Mouse (Mus musculus) heart, adult 2 months (tissue): ENCODE measurements around the gene Olfml1. TPM values are rescaled to one million over a fixed set of nuclear protein-coding genes. Genes with fewer than 3 reads are reported as not detected.

Experiments
- DNase-seq, 2 experiments: peaks; one replicate each; pipeline ENCODE4 v3.0.0; 2021
- H3K27ac ChIP-seq: fragments of 200-600 bp; 2 replicates; pipeline ENCODE4 v1.8.1; 2022
- H3K27me3 ChIP-seq: fragments of 200-500 bp; 2 replicates; pipeline ENCODE4 v1.6.1; 2012; ENCODE audit warnings: mild to moderate bottlenecking, low read length, inconsistent platforms, mixed read lengths; ENCODE audit not compliant: control insufficient read depth, insufficient read depth
- H3K36me3 ChIP-seq: fragments of 200-500 bp; 2 replicates; pipeline ENCODE4 v1.6.1; 2012; ENCODE audit warnings: low read length, inconsistent platforms; ENCODE audit not compliant: control insufficient read depth, insufficient read depth
- H3K4me1 ChIP-seq: fragments of 200-500 bp; 2 replicates; pipeline ENCODE4 v1.6.1; 2011; ENCODE audit warnings: low read length; ENCODE audit not compliant: control insufficient read depth, insufficient read depth
- H3K4me3 ChIP-seq: fragments of 200-600 bp; 2 replicates; pipeline ENCODE4 v1.8.1; 2022
- H3K79me2 ChIP-seq: fragments of 200-500 bp; replicated peaks from 2 replicates; pipeline ENCODE4 v1.6.1; 2012; ENCODE audit warnings: mild to moderate bottlenecking, inconsistent platforms, low read length, moderate library complexity, mixed read lengths; ENCODE audit not compliant: control insufficient read depth, insufficient read depth
- H3K9ac ChIP-seq: fragments of 200-500 bp; 2 replicates; pipeline ENCODE4 v1.6.1; 2012; ENCODE audit warnings: low read depth, mild to moderate bottlenecking, control low read depth, inconsistent platforms, low read length, mixed read lengths
- CTCF ChIP-seq: fragments of 200-600 bp; IDR thresholded peaks from 2 replicates; pipeline ENCODE4 v1.8.1; 2022; ENCODE audit warnings: antibody characterized with exemption, mild to moderate bottlenecking, moderate library complexity
- EP300 ChIP-seq: fragments of 200-500 bp; IDR thresholded peaks from 2 replicates; pipeline ENCODE4 v1.6.1; 2011; ENCODE audit warnings: low read depth, low read length, control low read depth; ENCODE audit not compliant: insufficient read depth
- POLR2A ChIP-seq: fragments of 200-500 bp; IDR thresholded peaks from 2 replicates; pipeline ENCODE4 v1.6.1; 2011; ENCODE audit warnings: mild to moderate bottlenecking, low read depth, low read length, control low read depth; ENCODE audit not compliant: insufficient read depth
- WGBS: fragments of 180-500 bp; shearing (Covaris S2); methylation state at CpG from one replicate; pipeline ENCODE4 v1.1.7; 2018; 5-methylcytosine and 5-hydroxymethylcytosine counted together
- intact Hi-C: fragments of 180-260 bp; cut with DNase I; formaldehyde crosslinking; loops from one replicate; pipeline ENCODE4 v1.15.1; 2025
- polyA plus RNA-seq: library from polyadenylated mRNA; depleted of rRNA; stranded (reverse); fragments of >200 nt; gene quantifications from 2 replicates; pipeline ENCODE4 v1.2.3, GENCODE M21; 2012
- total RNA-seq, 2 experiments: library from RNA; stranded (reverse); gene quantifications; 2 replicates each; pipeline ENCODE4 v1.2.3; 2021

The Olfml1 gene
- total and polyA plus RNA-seq, 3 experiments: 4.0 to 4.6 (median 4.1) TPM

GRCm38 (mm10) chr7:107592641-107593040 is 25.4 kb downstream of the Olfml1 start:
- no peak overlapping the region for H3K9ac ChIP-seq
- WGBS: 11% methylated on average over 2 of the region's 2 CpGs
- peak overlapping the region; percentile 57 for H3K27ac ChIP-seq
- H3K79me2 ChIP-seq: no peaks in the 10 kb centered on the region
- intact Hi-C loops: loop anchor here (10.0 kb wide), 1 partner anchor 152 kb away; no protein-coding TSS in a partner anchor
- H3K27me3 ChIP-seq: no peaks in the 10 kb centered on the region
- peak; percentile 95 for TF ChIP-seq EP300
- TF ChIP-seq POLR2A: no peak
- TF ChIP-seq CTCF: no peak
- peak; percentile 44 to 62 for DNase-seq
- H3K4me3 ChIP-seq: no peak overlapping the region
- peaks cover 2% of the 10 kb centered on the region; the same call in 1 of the 2 replicates for H3K36me3 ChIP-seq
- no peaks in the 10 kb centered on the region for H3K4me1 ChIP-seq

DNA sequence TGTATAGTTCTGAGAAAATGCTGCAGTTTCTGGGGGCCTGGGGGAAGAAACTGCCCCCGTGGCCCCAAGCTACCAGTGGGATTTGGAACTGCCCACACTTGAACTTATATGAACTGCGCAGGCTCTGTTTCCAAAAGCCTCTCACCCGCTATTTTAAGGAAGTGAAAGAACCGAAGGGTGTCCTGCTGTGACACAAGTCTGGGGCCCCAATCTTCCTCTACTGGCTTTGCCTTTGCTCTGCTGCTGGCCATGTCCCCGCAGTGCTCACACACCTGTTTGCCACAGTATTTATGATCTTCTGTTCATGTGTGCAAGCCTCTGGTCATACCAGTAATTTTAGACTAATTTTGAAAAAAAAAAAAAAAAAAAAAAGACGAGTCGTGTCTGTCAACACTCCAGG is 26.7 kb downstream of the Olfml1 start:
- no peak for TF ChIP-seq CTCF
- 0 out of 2 replicates have a peak, but pooled peaks have one; percentile 14 for TF ChIP-seq POLR2A
- H3K36me3 ChIP-seq: peaks cover 2% of the 10 kb centered on the region; the same call in 1 of the 2 replicates
- peak in 1 of 2 experiments; percentile 53 for DNase-seq
- intact Hi-C loops: loop anchor here (10.0 kb wide), 1 partner anchor 151 kb away; no protein-coding TSS in a partner anchor
- H3K27me3 ChIP-seq: no peaks in the 10 kb centered on the region
- no peak overlapping the region for H3K9ac ChIP-seq
- peak overlapping the region; percentile 88 for H3K27ac ChIP-seq
- H3K79me2 ChIP-seq: no peaks in the 10 kb centered on the region
- H3K4me1 ChIP-seq: no peaks in the 10 kb centered on the region
- H3K4me3 ChIP-seq: no peak overlapping the region; the same call in 1 of the 2 replicates
- WGBS: 30% methylated on average over 7 of the region's 7 CpGs

DNA sequence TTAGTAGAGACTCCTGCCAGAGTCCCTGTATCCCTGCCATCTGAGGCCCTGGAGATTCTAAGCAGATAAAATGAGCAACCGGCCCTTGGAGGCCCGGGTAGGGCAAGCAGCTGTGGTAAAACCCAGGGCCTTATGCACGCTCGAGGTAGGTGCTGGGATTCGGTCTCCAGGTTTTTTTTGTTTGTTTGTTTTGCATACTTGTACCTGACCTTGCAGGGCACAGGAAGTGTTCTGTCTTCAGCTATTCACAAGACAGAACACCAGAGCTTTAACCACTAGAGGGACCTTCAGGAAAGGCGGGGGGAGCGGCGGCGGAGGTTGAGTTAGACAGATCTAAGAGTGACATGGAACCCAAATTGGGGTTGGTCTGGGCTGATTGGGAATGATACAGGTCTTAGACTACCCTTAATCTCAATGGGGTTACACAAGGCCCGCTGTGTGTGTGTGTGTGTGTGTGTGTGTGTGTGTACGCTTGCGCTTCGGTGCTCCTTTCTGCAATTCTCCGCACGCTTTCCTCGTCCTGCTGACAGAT is 27.1 kb downstream of the Olfml1 start:
- H3K9ac ChIP-seq: peak overlapping the region; percentile 65
- H3K4me1 ChIP-seq: no peaks in the 10 kb centered on the region
- no peaks in the 10 kb centered on the region for H3K27me3 ChIP-seq
- peak overlapping the region; percentile 45 for H3K4me3 ChIP-seq
- peaks cover 2% of the 10 kb centered on the region; the same call in 1 of the 2 replicates for H3K36me3 ChIP-seq
- DNase-seq: peak; percentile 57 to 58
- TF ChIP-seq EP300: no peak
- TF ChIP-seq CTCF: peak; percentile 71
- WGBS: 2% methylated on average over 16 of the region's 16 CpGs
- H3K79me2 ChIP-seq: no peaks in the 10 kb centered on the region
- peak overlapping the region; percentile 88 for H3K27ac ChIP-seq
- intact Hi-C loops: loop anchor here (10.0 kb wide), 1 partner anchor 150 kb away; no protein-coding TSS in a partner anchor

DNA sequence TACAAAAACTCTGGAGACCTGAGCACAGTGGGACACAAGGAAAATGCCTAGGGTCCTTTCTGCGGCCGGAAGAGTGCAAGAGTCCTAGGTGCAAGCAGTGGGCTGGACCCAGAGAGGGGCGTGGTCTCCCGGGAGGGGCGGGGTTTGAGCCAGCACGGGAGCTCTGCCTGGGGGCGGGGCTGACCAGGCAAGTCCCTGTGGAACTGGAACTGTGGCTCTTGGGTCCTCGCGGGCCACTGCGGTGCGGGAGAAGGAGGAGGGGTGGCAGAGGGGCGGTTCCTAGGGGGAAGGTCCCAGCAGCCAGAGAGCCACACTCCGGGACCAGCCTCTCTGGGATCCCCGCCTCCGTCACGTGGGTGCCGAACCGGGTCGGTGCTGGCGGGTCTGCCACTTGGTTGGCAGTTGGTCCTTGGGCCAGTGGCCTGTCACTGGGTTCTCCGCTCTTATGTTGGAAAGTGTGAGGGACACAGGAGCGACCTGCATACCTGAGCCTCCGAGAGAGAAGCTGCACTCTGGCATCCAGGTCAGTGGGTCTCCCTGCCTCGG is 27.7 kb downstream of the Olfml1 start, which contains the start of gene Ppfibp2:
TSS of gene Ppfibp2 (plus strand) at position 351 of the 546 bp plus-strand sequence.
- Histone ChIP-seq H3K9ac (peak within 1 kb of the TSS; percentile 65), H3K27ac (peak within 1 kb of the TSS; percentile 88), H3K36me3 (peaks cover 2% of the 10 kb centered on the region; the same call in 1 of the 2 replicates), H3K79me2 (no peaks in the 10 kb centered on the region), H3K4me3 (peak within 1 kb of the TSS; percentile 45), H3K27me3 (no peaks in the 10 kb centered on the region), H3K4me1 (no peaks in the 10 kb centered on the region)
- TF ChIP-seq POLR2A: peak; percentile 54; the same call in 1 of the 2 replicates
- TF ChIP-seq CTCF: no peak
- TF ChIP-seq EP300: 0 out of 2 replicates have a peak, but pooled peaks have one; percentile 8
- DNase-seq: peak; percentile 92 to 94
- WGBS: 2% methylated on average over 23 of the region's 24 CpGs
- intact Hi-C loops: loop anchor here (5.0 to 10.0 kb wide), 3 partner anchors 72 to 150 kb away; no protein-coding TSS in a partner anchor

- H3K27me3 ChIP-seq: no peaks in the 10 kb centered on the region
- peak overlapping the region; percentile 88 for H3K27ac ChIP-seq
- intact Hi-C loops: loop anchor here (5.0 to 10.0 kb wide), 3 partner anchors 72 to 149 kb away; no protein-coding TSS in a partner anchor
- peak in 1 of 2 experiments; percentile 30 for DNase-seq
- TF ChIP-seq EP300: no peak
- H3K79me2 ChIP-seq: no peaks in the 10 kb centered on the region
- H3K4me3 ChIP-seq: peak overlapping the region; percentile 45
- H3K9ac ChIP-seq: peak overlapping the region; percentile 25; the same call in 1 of the 2 replicates
- H3K4me1 ChIP-seq: no peaks in the 10 kb centered on the region
- peaks cover 2% of the 10 kb centered on the region; the same call in 1 of the 2 replicates for H3K36me3 ChIP-seq
- WGBS: 24% methylated on average over 13 of the region's 13 CpGs
Measured at GRCm38 (mm10) chr7:107595426-107595825, 28.2 kb downstream of the Olfml1 start.

GRCm38 (mm10) chr7:107596753-107597152 is 29.5 kb downstream of the Olfml1 start:
- Histone ChIP-seq H3K4me3 (no peak overlapping the region), H3K27ac (no peak overlapping the region), H3K36me3 (peaks cover 2% of the 10 kb centered on the region; the same call in 1 of the 2 replicates), H3K9ac (no peak overlapping the region), H3K79me2 (no peaks in the 10 kb centered on the region), H3K27me3 (no peaks in the 10 kb centered on the region), H3K4me1 (no peaks in the 10 kb centered on the region; the same call in 1 of the 2 replicates)
- TF ChIP-seq POLR2A: no peak
- TF ChIP-seq EP300: no peak
- no peak for TF ChIP-seq CTCF
- no peak for DNase-seq
- intact Hi-C loops: loop anchor here (5.0 to 10.0 kb wide), 3 partner anchors 71 to 148 kb away; no protein-coding TSS in a partner anchor
